Mouse (Mus musculus) frontal cortex, adult (tissue): ENCODE data around the gene 1700012B09Rik.
A peak's percentile ranks its signal among the peaks of the same experiment; 100 is the strongest.

Experiments used
- ATAC-seq: cut with Nextera tagmentation; 2 replicates; pipeline ENCODE4 v1.9.2; 2017; ENCODE audit warnings: mild to moderate bottlenecking, moderate library complexity, mixed read lengths; ENCODE audit not compliant: low TSS enrichment

The 1700012B09Rik gene

GRCm38 (mm10) chr9:14770803-14771471, at the start of gene 1700012B09Rik:
Gene 1700012B09Rik (minus strand): TSS chr9:14771030.
- ATAC-seq: no peak

- ATAC-seq: peak; percentile 98
Observed at GRCm38 (mm10) chr9:14810111-14810510, 39.3 kb upstream of the 1700012B09Rik start.

- no peak for ATAC-seq
Observed at GRCm38 (mm10) chr9:14806786-14807185, 36.0 kb upstream of the 1700012B09Rik start.

GRCm38 (mm10) chr9:14805714-14806113, 34.9 kb upstream of the 1700012B09Rik start:
- no peak for ATAC-seq

GRCm38 (mm10) chr9:14787356-14787755, 16.5 kb upstream of the 1700012B09Rik start:
- ATAC-seq: no peak

- ATAC-seq: peak; percentile 99
Observed at GRCm38 (mm10) chr9:14784039-14785002, 13.5 kb upstream of the 1700012B09Rik start, which contains the start of the genes Mre11a and Ankrd49. Gene Mre11a (plus strand): TSS chr9:14784654. Gene Ankrd49 (minus strand): TSS chr9:14784856.

GRCm38 (mm10) chr9:14778341-14778740, 7.5 kb upstream of the 1700012B09Rik start:
- no peak for ATAC-seq

GRCm38 (mm10) chr9:14773813-14774212, 3.0 kb upstream of the 1700012B09Rik start:
- peak; percentile 59 for ATAC-seq

GRCm38 (mm10) chr9:14772074-14772473, 1.2 kb upstream of the 1700012B09Rik start:
- no peak for ATAC-seq

GRCm38 (mm10) chr9:14769811-14770210, 1.0 kb downstream of the 1700012B09Rik start:
- ATAC-seq: no peak

- 0 out of 2 replicates have a peak, but pooled peaks have one; percentile 65 for ATAC-seq
Observed at GRCm38 (mm10) chr9:14764765-14765164, 6.1 kb downstream of the 1700012B09Rik start.

GRCm38 (mm10) chr9:14759261-14759660, 11.6 kb downstream of the 1700012B09Rik start:
- ATAC-seq: no peak

GRCm38 (mm10) chr9:14758590-14758989, 12.2 kb downstream of the 1700012B09Rik start:
- ATAC-seq: no peak

- ATAC-seq: no peak
Observed at GRCm38 (mm10) chr9:14754469-14754868, 16.4 kb downstream of the 1700012B09Rik start.

- no peak for ATAC-seq
Observed at GRCm38 (mm10) chr9:14753947-14754346, 16.9 kb downstream of the 1700012B09Rik start.

GRCm38 (mm10) chr9:14752001-14752522, 18.8 kb downstream of the 1700012B09Rik start, which contains the start of gene Fut4:
Gene Fut4 (minus strand): TSS chr9:14752393.
- peak; percentile 31; the same call in 1 of the 2 replicates for ATAC-seq

GRCm38 (mm10) chr9:14751503-14752000, 19.3 kb downstream of the 1700012B09Rik start:
- peak; percentile 50 for ATAC-seq

GRCm38 (mm10) chr9:14750901-14751502, 19.8 kb downstream of the 1700012B09Rik start:
- ATAC-seq: no peak

GRCm38 (mm10) chr9:14740151-14740924, 30.5 kb downstream of the 1700012B09Rik start, which contains the start of gene Piwil4:
Gene Piwil4 (minus strand): TSS chr9:14740733.
- no peak for ATAC-seq

GRCm38 (mm10) chr9:14739498-14740150, 31.2 kb downstream of the 1700012B09Rik start:
- no peak for ATAC-seq
